Mouse (Mus musculus) B cell, adult 2 months (primary cell): Measurements from ENCODE around the gene Spsb3.

Source experiments
- DNase-seq, 2 experiments: peaks; one replicate each; pipeline ENCODE4 v3.0.0; 2022

Spsb3 gene

DNA sequence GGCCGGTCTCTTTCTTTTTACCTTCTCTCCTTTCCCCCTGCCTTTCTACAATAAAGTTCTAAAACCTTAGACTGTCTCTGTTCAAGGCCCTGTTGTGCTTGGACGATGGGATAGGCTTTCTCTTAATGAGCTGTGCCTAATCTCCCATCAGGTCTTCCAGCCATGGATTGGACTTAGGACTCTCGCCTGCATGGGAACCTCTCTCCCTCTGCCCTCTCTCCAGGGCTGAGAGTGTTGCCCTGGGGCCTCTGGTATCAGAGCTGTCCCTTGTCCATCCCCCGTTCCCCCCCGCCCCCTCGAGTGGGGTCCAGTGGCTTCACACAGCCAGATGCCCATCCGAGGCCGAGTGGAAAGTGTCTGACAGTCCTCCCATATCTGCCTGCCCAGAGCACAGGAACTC lies 11.5 kb upstream of the Spsb3 start:
- no peak for DNase-seq

- DNase-seq = no peak
Measured at GRCm38 (mm10) chr17:24877336-24878116, 8.9 kb upstream of the Spsb3 start.

DNA sequence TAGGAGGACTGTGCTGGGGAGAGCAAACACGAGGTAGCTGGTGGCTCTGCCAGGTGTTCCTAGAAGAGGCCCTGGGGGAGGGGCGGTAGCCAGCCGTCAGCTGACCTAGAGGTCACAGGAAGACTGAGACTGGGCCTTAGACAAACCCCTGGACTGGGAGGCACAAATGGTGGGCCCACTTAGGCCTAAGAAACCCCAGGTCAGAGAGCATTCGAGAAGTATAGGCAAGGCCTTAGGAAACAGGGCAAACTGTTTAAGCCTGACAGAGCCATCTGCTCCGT lies 8.4 kb upstream of the Spsb3 start:
- DNase-seq = no peak

DNA sequence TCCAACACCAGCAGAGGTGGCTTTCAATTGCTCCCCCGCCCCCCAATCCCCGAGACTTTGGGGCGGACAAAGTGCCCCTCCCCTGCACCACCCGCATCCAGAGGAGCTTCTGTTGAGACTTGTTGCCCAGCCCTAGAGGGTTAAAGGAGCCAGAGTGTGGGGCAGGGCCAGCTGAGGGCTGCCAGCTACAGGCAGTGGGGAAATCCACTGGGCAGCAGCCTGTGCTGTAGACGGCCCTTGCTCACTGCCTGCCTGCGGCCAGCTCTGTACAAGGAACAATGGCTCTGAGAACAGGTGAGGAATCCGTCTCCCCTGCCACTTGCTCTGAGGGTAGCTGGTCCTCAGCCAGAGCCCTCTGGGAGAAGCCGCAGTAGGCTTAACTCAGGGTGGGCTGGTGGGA lies 7.9 kb upstream of the Spsb3 start:
- DNase-seq = no peak

- DNase-seq = peak; percentile 47 to 49
Measured at GRCm38 (mm10) chr17:24881738-24882440, 4.6 kb upstream of the Spsb3 start.

GRCm38 (mm10) chr17:24884391-24884790 lies 2.1 kb upstream of the Spsb3 start:
- no peak for DNase-seq

GRCm38 (mm10) chr17:24885356-24886133 lies 898 bp upstream of the Spsb3 start:
- DNase-seq = no peak

DNA sequence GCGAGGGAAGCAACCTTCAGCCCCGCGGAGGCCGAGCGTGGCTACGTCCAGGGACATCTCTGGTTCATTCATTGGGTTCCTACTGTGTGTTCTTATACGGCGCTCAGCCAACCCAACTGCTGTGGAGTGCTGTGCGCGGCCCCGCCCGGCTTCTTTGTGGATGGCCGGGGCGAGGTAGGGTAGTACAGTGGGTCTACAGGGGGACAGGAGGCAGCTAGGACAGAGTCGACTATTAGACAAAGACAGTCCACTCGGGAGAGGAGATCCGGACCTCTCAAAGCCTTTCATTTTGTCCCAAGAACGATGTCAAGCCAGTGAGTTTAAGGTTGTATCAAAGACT lies 459 bp downstream of the Spsb3 start:
- DNase-seq = no peak

DNA sequence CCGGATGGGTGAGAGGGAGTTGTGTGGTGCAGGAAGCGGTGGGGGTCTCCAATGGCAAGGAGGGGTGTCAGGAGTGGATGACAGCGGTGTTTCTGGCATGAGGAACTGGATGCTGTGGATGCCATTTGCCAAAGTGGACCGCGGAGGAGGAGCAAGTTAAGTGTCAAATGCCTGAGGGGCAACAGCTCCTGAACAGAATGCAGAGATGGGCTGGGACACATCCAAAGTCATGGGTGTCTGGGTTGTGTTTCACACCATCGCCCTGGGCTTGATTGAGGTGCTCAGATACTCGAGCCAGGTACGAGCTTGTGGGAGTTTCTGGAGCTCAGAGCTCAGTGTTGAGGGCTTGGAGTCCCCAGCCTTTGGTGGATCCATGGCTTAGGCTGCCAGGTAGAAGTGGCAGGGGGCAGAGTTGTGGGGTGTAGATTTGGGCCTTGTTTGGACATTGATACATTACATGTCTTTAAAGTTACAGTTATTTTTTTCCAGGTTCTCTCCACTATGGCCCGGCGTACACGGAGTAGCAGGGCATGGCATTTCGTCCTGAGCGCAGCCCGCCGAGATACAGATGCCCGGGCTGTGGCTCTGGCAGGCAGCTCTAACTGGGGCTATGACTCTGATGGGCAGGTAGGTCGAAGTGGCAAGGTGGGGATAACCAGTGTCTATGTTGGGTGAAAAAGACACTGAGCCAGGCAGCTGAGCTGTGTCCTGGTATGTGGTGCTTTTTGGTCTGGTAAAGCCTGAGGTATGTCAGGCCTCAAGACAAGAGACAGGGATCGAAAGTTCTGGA lies 1.0 kb downstream of the Spsb3 start:
- no peak for DNase-seq

GRCm38 (mm10) chr17:24888862-24889261 lies 2.4 kb downstream of the Spsb3 start:
- DNase-seq = no peak

DNA sequence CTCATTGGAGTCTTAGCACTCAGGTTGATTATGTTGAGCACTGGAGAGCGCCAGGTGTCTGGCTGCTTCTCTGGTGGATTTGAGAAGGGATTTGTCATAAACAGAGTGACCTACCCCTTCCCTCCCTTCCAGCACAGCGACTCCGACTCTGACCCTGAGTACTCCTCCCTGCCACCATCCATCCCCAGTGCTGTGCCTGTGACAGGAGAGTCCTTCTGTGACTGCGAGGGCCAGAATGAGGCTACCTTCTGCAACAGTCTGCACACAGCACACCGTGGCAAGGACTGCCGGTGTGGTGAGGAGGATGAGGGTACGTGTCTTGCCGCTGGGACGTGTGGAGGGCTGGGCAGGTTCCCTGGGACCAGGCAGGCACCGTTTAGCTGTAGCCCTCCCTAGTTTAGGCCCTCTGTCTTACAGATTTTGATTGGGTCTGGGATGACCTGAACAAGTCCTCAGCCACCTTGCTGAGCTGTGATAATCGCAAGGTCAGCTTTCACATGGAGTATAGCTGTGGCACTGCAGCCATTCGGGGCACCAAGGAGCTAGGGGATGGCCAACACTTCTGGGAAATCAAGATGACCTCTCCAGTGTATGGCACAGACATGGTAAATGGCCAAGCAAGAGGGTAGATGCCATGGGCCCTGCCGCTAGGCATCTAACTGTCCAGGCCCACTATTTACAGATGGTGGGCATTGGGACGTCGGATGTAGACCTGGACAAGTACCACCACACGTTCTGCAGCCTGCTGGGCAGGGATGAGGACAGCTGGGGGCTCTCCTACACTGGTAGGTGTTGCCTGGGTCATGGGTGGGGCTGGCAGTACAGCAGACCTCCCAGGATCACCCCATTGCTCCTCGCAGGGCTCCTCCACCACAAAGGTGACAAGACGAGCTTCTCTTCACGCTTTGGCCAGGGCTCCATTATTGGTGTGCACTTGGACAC lies 4.0 kb downstream of the Spsb3 start:
- no peak for DNase-seq

GRCm38 (mm10) chr17:24891321-24891720 lies 4.9 kb downstream of the Spsb3 start:
- no peak for DNase-seq

- no peak for DNase-seq
Measured at GRCm38 (mm10) chr17:24892785-24893184, 6.3 kb downstream of the Spsb3 start.

DNA sequence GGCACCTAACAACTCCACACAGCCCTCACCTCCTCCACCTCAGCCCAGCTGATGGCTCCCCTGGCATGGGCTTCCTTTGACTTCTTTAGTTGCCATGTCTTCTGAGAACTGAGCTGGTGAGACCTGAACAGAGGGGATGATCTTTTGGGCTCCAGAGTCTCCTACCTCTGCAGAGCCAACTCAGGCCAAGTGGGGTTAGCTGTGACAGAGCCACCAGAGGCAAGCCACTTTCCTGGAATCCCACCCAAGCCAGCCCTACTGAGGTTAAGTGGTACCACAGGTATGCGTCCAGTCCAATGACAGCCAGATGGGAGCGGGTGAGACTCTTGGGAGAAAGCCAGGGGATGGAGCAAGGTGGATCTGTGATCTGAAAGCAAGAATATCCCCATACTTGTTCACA lies 6.8 kb downstream of the Spsb3 start:
- DNase-seq = no peak

- no peak for DNase-seq
Measured at GRCm38 (mm10) chr17:24894061-24894994, 7.9 kb downstream of the Spsb3 start.

DNA sequence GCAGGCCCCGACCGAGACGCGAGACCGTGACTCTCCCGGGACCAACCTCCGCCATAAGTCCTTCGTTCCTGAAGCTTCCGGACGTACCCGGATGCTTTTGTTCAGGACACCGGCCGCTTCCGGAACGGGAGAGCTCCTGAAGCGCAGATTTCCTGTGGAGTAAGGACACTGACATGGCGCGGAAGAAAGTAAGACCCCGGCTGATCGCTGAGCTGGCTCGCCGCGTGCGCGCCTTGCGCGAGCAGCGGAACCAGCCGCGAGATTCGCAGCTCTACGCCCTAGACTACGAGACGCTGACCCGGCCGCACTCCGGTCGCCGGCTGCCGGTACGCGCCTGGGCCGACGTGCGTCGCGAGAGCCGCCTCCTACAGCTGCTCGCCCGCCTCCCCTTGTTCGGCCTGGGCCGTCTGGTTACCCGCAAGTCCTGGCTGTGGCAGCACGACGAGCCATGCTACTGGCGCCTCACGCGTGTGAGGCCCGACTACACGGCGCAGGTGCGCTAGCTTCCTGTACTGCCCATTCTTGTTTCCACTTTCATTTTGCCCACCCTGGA lies 8.6 kb downstream of the Spsb3 start, which contains the start of the genes Eme2 and Mrps34:
Eme2 (minus strand) TSS at position 93 of the 553 bp plus-strand sequence.
Mrps34 (plus strand) TSS at position 122 of the 553 bp plus-strand sequence.
- DNase-seq = peak; percentile 72 to 75

- DNase-seq = peak; percentile 22 to 26
Measured at GRCm38 (mm10) chr17:24895571-24896240, 9.3 kb downstream of the Spsb3 start.

DNA sequence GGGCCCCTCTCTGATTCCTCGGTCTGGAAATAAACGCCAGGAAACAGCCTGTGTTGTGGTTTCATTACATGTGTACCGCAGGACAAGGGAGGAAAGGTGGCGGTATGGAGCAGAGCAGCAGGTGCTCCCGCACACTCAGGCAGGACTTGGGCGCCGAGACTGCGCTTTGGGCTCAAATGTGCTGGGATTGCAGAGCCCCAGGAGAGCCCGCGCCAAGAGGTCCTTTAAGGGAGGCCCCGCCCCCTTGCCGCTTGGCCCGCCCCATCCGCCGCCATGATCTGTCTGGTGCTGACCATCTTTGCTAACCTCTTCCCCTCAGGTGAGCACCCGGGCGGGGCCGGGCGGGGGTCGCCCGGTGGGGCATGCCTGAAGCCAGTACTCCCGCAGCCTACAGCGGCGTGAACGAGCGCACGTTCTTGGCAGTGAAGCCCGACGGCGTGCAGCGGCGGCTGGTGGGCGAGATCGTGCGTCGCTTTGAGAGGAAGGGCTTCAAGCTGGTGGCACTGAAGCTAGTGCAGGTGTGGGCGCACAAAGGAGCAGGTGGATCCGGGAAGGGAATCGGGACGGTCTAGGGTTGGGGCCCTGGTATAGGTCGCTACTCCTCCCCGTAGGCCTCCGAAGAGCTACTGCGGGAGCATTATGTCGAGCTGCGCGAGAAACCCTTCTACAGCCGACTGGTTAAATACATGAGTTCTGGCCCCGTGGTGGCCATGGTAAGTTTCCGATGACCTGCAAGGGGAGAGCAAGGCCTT lies 10.0 kb downstream of the Spsb3 start, which contains the start of gene Nme3:
Nme3 (plus strand) TSS at position 260 of the 752 bp plus-strand sequence.
- peak; percentile 74 to 75 for DNase-seq

DNA sequence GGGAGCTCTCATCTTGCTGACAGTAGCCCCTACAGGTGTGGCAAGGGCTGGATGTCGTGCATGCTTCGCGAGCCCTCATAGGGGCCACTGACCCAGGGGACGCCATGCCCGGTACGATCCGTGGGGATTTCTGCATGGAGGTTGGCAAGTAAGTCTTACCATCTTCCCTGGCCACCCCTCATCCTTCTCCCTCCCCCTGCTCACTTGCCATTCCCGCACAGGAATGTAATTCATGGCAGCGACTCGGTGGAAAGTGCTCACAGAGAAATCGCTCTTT lies 10.5 kb downstream of the Spsb3 start:
- DNase-seq = no peak
